Mouse (Mus musculus): ENCODE measurements around the gene Uggt2. TPM values are rescaled to one million over a fixed set of nuclear protein-coding genes. Genes with fewer than 3 reads are reported as not detected.

Uggt2 gene
- polyA plus RNA-seq (2014; fragmentation: Nextera tagmentation; extraction: Ambion mirVana), result 25.5 and 26.7 TPM in 2 replicates

DNA sequence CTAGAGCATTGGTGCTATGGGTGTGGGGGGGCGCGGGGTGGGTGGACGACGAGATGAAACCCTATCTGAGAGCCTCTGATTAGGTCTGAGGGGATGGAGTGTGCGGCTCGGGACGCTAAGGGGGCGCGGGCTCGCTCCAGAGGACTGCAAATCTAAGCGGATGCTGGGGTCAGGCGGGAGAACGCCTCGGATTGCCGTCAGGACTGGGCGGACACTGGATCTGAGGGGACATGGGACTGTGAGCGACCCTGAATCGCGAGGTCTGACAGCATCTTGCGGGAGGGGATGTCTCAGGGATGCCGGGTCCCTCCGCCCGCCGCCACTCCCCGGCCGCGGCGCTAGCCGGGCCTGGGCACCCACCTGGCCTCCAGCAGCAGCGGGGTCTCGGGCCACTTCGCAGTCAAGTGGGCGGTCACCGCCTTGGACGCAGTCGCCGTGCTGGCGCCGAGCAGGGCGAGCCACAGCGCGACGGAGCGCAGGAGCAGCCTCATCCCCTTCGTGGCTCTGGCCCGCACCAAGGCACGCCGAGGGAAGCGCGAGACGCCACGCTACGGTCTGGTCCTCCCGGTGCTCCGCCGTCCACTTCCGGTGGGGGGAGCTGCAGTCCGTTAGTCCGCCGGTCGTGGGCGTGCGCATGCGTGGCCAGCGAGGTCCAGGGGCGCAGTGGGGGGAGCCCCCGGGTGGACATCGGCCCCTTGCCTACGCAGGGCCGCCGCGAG lies at the start of gene Uggt2:
TSS of gene Uggt2 (minus strand) at position 580 of the 719 bp plus-strand sequence.
- TF ChIP-seq CTCF (IDR thresholded peaks at IDR 0.05; ENCODE audit: low read depth), result peak; percentile 68
- H3K9ac ChIP-seq, result peak within 1 kb of the TSS; percentile 75
- H3K9me3 ChIP-seq (ENCODE audit: low read depth, low read length), result no peaks in the 10 kb centered on the region
- peak within 1 kb of the TSS; percentile 83 for H3K27ac ChIP-seq (ENCODE audit: low read depth)
- H3K4me1 ChIP-seq (ENCODE audit: insufficient read depth), result peaks cover 5% of the 10 kb centered on the region; the same call in 1 of the 2 replicates
- H3K4me2 ChIP-seq, result peak within 1 kb of the TSS; percentile 82
- ATAC-seq (ENCODE audit: insufficient read depth) (peak; percentile 95), DNase-seq (peak; percentile 93)
- H3K36me3 ChIP-seq (ENCODE audit: insufficient read depth), result 0 out of 2 replicates have a peak, but pooled peaks cover 8% of the 10 kb centered on the region
- under 1% methylated on average over 72 of the region's 72 CpGs for WGBS
- H3K27me3 ChIP-seq (ENCODE audit: insufficient read depth, low read length), result no peaks in the 10 kb centered on the region
- peak within 1 kb of the TSS; percentile 81 for H3K4me3 ChIP-seq (ENCODE audit: low read depth, low read length)

DNA sequence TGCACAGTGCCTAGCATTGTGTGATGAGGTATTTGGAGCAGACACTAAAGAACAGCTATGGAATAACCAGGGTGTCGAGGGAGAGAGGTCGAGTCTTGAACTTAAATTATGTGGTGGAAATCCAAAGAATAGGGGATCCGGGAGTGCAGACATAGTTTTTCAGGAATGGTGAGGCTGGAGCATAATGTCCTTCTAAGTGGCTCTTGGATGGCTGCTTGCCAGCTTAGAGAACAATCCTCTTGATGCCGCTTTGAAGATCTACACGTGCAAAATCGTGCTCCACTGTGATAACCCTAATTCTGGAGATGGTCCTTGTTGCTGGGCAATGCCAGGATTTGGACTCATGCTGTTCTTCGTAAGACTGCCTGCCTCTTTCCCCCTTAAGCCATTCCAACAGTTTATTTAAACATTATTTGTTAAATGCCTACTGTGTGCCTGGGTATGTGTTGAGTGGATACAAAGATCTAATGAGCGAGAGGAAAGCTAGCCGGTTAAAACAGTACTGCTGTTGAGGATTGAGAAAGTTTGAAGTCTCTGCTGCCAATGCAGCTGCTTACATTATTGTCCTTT lies 40.2 kb upstream of the Uggt2 start:
- ATAC-seq (ENCODE audit: insufficient read depth) (no peak), DNase-seq (peak; percentile 62)
- H3K36me3 ChIP-seq (ENCODE audit: insufficient read depth), result no peaks in the 10 kb centered on the region
- no peak for TF ChIP-seq CTCF (IDR thresholded peaks at IDR 0.05; ENCODE audit: low read depth)
- no peak overlapping the region for H3K27ac ChIP-seq (ENCODE audit: low read depth)
- peaks cover 42% of the 10 kb centered on the region for H3K27me3 ChIP-seq (ENCODE audit: insufficient read depth, low read length)
- no peaks in the 10 kb centered on the region for H3K9me3 ChIP-seq (ENCODE audit: low read depth, low read length)
- WGBS, result 36% methylated on average over 9 of the region's 9 CpGs
- 0 out of 2 replicates have a peak overlapping the region, but pooled peaks have one; percentile 68 for H3K9ac ChIP-seq
- H3K4me3 ChIP-seq (ENCODE audit: low read depth, low read length), result peak overlapping the region; percentile 68
- H3K4me1 ChIP-seq (ENCODE audit: insufficient read depth), result peaks cover 5% of the 10 kb centered on the region; the same call in 1 of the 2 replicates
- H3K4me2 ChIP-seq, result peak overlapping the region; percentile 87

DNA sequence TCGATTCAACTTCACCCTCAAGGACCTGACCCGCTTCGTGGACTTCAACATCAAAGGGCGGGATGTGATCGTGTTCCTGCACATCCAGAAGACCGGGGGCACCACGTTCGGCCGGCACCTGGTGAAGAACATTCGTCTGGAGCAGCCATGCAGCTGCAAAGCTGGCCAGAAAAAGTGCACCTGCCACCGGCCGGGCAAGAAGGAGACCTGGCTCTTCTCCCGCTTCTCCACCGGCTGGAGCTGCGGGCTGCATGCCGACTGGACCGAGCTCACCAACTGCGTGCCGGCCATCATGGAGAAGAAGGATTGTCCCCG lies 39.5 kb upstream of the Uggt2 start:
- ATAC-seq (ENCODE audit: insufficient read depth) (no peak), DNase-seq (no peak)
- peak overlapping the region; percentile 68 for H3K9ac ChIP-seq
- no peaks in the 10 kb centered on the region for H3K36me3 ChIP-seq (ENCODE audit: insufficient read depth)
- 1% methylated on average over 20 of the region's 20 CpGs for WGBS
- H3K4me1 ChIP-seq (ENCODE audit: insufficient read depth), result peaks cover 5% of the 10 kb centered on the region; the same call in 1 of the 2 replicates
- no peaks in the 10 kb centered on the region for H3K9me3 ChIP-seq (ENCODE audit: low read depth, low read length)
- peaks cover 42% of the 10 kb centered on the region for H3K27me3 ChIP-seq (ENCODE audit: insufficient read depth, low read length)
- peak overlapping the region; percentile 68 for H3K4me3 ChIP-seq (ENCODE audit: low read depth, low read length)
- H3K27ac ChIP-seq (ENCODE audit: low read depth), result no peak overlapping the region
- H3K4me2 ChIP-seq, result peak overlapping the region; percentile 87
- no peak for TF ChIP-seq CTCF (IDR thresholded peaks at IDR 0.05; ENCODE audit: low read depth)

DNA sequence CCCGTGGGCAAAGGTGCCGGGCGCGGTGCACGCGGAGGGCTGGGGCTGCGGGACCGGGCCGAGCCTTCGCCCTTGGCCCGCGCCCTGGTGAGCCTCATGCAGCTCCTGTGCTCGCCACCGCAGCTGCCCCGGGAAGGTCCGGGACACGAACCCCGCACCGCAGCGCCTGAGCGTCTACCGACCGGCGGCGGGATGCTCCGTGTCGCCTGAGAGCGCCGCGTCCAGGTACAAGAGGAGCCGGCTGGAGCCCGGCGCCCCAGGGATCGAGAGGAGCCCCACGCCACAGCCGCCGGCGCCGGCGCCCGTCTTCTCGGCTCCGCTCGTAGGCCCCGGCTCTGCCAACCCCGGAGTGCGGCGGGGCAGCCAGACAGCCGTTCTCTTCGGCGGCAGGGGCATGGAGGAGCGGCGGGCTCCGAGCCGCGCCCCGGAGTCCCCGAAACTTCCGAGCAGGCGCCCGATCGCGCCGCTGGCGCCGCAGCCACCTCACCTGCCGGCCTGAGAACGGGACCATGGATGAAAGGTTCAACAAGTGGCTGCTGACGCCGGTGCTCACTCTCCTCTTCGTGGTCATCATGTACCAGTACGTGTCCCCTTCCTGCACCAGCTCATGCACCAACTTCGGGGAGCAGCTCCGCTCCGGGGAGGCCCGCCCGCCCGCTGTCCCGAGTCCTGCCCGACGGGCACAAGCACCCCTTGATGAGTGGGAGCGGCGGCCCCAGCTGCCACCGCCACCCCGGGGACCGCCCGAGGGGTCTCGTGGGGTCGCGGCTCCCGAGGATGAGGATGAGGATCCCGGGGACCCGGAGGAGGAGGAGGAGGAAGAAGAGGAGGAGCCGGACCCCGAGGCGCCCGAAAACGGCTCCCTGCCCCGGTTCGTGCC lies 38.9 kb upstream of the Uggt2 start, which contains the start of gene Hs6st3:
TSS of gene Hs6st3 (plus strand) at position 436 of the 880 bp plus-strand sequence.
- peaks cover 42% of the 10 kb centered on the region for H3K27me3 ChIP-seq (ENCODE audit: insufficient read depth, low read length)

DNA sequence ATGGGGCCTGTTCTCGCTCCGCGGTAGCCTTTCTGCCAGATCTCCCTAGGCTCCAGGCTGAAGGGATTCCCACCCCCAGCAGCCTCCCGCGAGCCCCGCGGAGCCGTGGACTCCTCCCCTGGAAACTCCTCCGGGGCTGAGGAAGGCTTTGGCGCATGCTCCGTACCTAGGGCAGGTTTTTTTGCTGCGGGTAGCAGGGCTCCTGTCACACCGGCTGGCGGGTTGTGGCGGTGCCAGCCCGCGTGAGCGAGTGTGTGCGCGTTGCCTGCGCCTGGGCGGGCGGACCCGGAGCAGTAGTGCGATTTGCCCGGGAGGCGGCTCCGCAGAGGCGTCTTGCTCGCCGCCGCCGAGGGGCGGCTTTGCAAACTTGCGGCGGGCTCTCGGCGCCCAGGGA lies 38.3 kb upstream of the Uggt2 start:
- Histone ChIP-seq H3K9me3 (ENCODE audit: low read depth, low read length) (no peaks in the 10 kb centered on the region), H3K27me3 (ENCODE audit: insufficient read depth, low read length) (peaks cover 42% of the 10 kb centered on the region), H3K4me3 (ENCODE audit: low read depth, low read length) (peak overlapping the region; percentile 68), H3K9ac (peak overlapping the region; percentile 68), H3K36me3 (ENCODE audit: insufficient read depth) (no peaks in the 10 kb centered on the region), H3K27ac (ENCODE audit: low read depth) (no peak overlapping the region), H3K4me2 (peak overlapping the region; percentile 87), H3K4me1 (ENCODE audit: insufficient read depth) (peaks cover 5% of the 10 kb centered on the region; the same call in 1 of the 2 replicates)
- peak; percentile 84 for DNase-seq
- WGBS, result 0% methylated on average over 35 of the region's 38 CpGs
- peak; percentile 17 for TF ChIP-seq CTCF (IDR thresholded peaks at IDR 0.05; ENCODE audit: low read depth)
- peak; percentile 89 for ATAC-seq (ENCODE audit: insufficient read depth)

More for the DNA sequence above, 38.9 kb upstream of the Uggt2 start, which contains the start of gene Hs6st3:
- TF ChIP-seq CTCF (IDR thresholded peaks at IDR 0.05; ENCODE audit: low read depth), result no peak
- Histone ChIP-seq H3K4me2 (peak within 1 kb of the TSS; percentile 87), H3K4me3 (ENCODE audit: low read depth, low read length) (peak within 1 kb of the TSS; percentile 68), H3K27ac (ENCODE audit: low read depth) (no peak within 1 kb of the TSS), H3K9me3 (ENCODE audit: low read depth, low read length) (no peaks in the 10 kb centered on the region), H3K4me1 (ENCODE audit: insufficient read depth) (peaks cover 5% of the 10 kb centered on the region; the same call in 1 of the 2 replicates), H3K9ac (peak within 1 kb of the TSS; percentile 68), H3K36me3 (ENCODE audit: insufficient read depth) (no peaks in the 10 kb centered on the region)
- WGBS, result under 1% methylated on average over 90 of the region's 100 CpGs
- peak; percentile 13 for ATAC-seq (ENCODE audit: insufficient read depth)
- DNase-seq, result peak; percentile 54

DNA sequence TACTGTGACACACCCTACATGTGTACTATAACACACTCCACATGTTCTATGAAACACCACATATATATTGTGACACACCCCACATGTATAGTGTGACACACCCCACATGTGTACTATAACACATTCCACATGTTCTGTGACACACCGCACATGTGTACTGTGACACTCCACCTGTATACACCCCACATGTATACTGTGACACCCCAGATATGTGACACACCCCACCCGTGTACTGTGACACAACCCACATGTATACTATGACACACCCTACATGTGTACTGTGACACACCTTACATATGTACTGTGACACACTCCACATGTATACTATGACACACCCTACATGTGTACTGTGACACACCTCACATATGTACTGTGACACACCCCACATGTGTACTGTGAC lies 28.1 kb upstream of the Uggt2 start:
- 83% methylated on average over 2 of the region's 2 CpGs for WGBS
- no peak for DNase-seq
- no peak for ATAC-seq (ENCODE audit: insufficient read depth)

More for the DNA sequence above, 28.1 kb upstream of the Uggt2 start:
- Histone ChIP-seq H3K27me3 (ENCODE audit: insufficient read depth, low read length) (no peaks in the 10 kb centered on the region), H3K4me2 (no peak overlapping the region), H3K9me3 (ENCODE audit: low read depth, low read length) (no peaks in the 10 kb centered on the region), H3K9ac (no peak overlapping the region), H3K36me3 (ENCODE audit: insufficient read depth) (no peaks in the 10 kb centered on the region), H3K27ac (ENCODE audit: low read depth) (no peak overlapping the region), H3K4me3 (ENCODE audit: low read depth, low read length) (no peak overlapping the region), H3K4me1 (ENCODE audit: insufficient read depth) (peaks cover 4% of the 10 kb centered on the region; the same call in 1 of the 2 replicates)
- TF ChIP-seq CTCF (IDR thresholded peaks at IDR 0.05; ENCODE audit: low read depth), result no peak

Measured in lung, embryonic 14.5 days (tissue).